Comparison of ENCODE assay signal across 10 mouse cellular contexts in genomic region chr2:165831637-165832289, GRCm38 (mm10).
DNase-seq lines count a peak whose midpoint lies in the region; ATAC-seq and TF ChIP-seq lines count a peak whose summit lies in the region.
"Had no signal": no experiment of that assay in that cellular context is flagged by ENCODE, and none has a peak within 500 bp of the region (broad histone marks: within the 10 kb centered on the region; RNA-seq: fewer than 3 reads in every experiment).

No protein-coding gene starts in this region.

- peaks cover 10% of the 10 kb centered on the region for H3K36me3 ChIP-seq in heart, adult 2 months (ENCODE audit: control insufficient read depth, insufficient read depth, low read length)
- peaks cover 25% of the 10 kb centered on the region for H3K36me3 ChIP-seq in stomach, postnatal 0 days (ENCODE audit: control insufficient read depth, insufficient read depth, low read length)

- H3K79me2 ChIP-seq in heart, adult 2 months (replicated peaks; ENCODE audit: control insufficient read depth, insufficient read depth, low read length): no peaks in the 10 kb centered on the region

- no peak overlapping the region for H3K9ac ChIP-seq in heart, adult 2 months (ENCODE audit: low read depth, low read length)
- no peak overlapping the region for H3K9ac ChIP-seq in stomach, postnatal 0 days (ENCODE audit: low read length)

- TF ChIP-seq POLR2A in heart, adult 2 months (IDR thresholded peaks at IDR 0.05; ENCODE audit: insufficient read depth, low read depth, low read length): no peak

- no peaks in the 10 kb centered on the region for H3K27me3 ChIP-seq in heart, adult 2 months (ENCODE audit: control insufficient read depth, insufficient read depth, low read length)
- no peaks in the 10 kb centered on the region for H3K27me3 ChIP-seq in stomach, postnatal 0 days (ENCODE audit: control insufficient read depth, insufficient read depth, low read length)

- ATAC-seq in stomach, postnatal 0 days (ENCODE audit: low FRiP score, low TSS enrichment): peak; percentile 31

- H3K4me1 ChIP-seq in heart, adult 2 months (ENCODE audit: control insufficient read depth, insufficient read depth, low read length): peaks cover 7% of the 10 kb centered on the region
- H3K4me1 ChIP-seq in stomach, postnatal 0 days (replicated peaks; ENCODE audit: control insufficient read depth, insufficient read depth): no peaks in the 10 kb centered on the region

- DNase-seq in heart, adult 2 months: no peak
- no peak for DNase-seq in heart, adult 9 months (ENCODE audit: low spot score in 2 of 2)
- DNase-seq in lung, postnatal 10 days: peak; percentile 34
- DNase-seq in lung, postnatal 36 days: no peak
- peak; percentile 45 for DNase-seq in kidney, adult 9 months
- DNase-seq in stomach, postnatal 0 days (ENCODE audit: low spot score): no peak
- DNase-seq in cerebellum, postnatal 25 days: no peak
- DNase-seq in left cerebral cortex, postnatal 25 days (ENCODE audit: low spot score in 2 of 2): no peak
- DNase-seq: adrenal gland, postnatal 25 days had no signal

- H3K4me3 ChIP-seq in heart, adult 2 months: no peak overlapping the region
- H3K4me3 ChIP-seq in stomach, postnatal 0 days (ENCODE audit: low read depth, low read length): no peak overlapping the region

- no peaks in the 10 kb centered on the region for H3K9me3 ChIP-seq in stomach, postnatal 0 days (ENCODE audit: control insufficient read depth, low read length)

- intact Hi-C loops in heart, adult 2 months (cut with DNase I): no loop called here
- intact Hi-C loops in left cerebral cortex, postnatal 25 days (cut with DNase I): no loop called here

- 57% methylated on average over 8 of the region's 8 CpGs for WGBS in heart, adult 2 months
- WGBS in stomach, postnatal 0 days: 55% methylated on average over 8 of the region's 8 CpGs

- TF ChIP-seq CTCF in heart, adult 2 months (IDR thresholded peaks at IDR 0.05): no peak
- no peak for TF ChIP-seq CTCF in stomach, postnatal 0 days (IDR thresholded peaks at IDR 0.05; ENCODE audit: low read depth)

- H3K4me2 ChIP-seq in stomach, postnatal 0 days (replicated peaks; ENCODE audit: low read depth): no peak overlapping the region
- H3K4me2 ChIP-seq: liver, embryonic 11.5 days had no signal

- TF ChIP-seq EP300 in heart, adult 2 months (IDR thresholded peaks at IDR 0.05; ENCODE audit: insufficient read depth, low read depth, low read length): no peak
- no peak for TF ChIP-seq EP300 in stomach, postnatal 0 days (optimal IDR thresholded peaks at IDR 0.05)

- H3K27ac ChIP-seq in heart, adult 2 months: peak overlapping the region; percentile 75; the same call in 1 of the 2 replicates
- H3K27ac ChIP-seq in stomach, postnatal 0 days (replicated peaks): peak overlapping the region; percentile 73

Comparison
In these comparisons a context has a peak if more than half of its experiments do, and no peak if none do; other contexts are left out.
1. DNase-seq: peak in lung, postnatal 10 days (single experiment) and kidney, adult 9 months (single experiment); none in heart, adult 2 months (0 of 2), heart, adult 9 months (0 of 2), lung, postnatal 36 days (single experiment), stomach, postnatal 0 days (single experiment), cerebellum, postnatal 25 days (0 of 2) and left cerebral cortex, postnatal 25 days (0 of 2).